In genomic region chr14:84444276-84444662, GRCm38 (mm10) we compare ENCODE assay signal across 8 mouse cellular contexts. TPM values are rescaled to one million over a fixed set of nuclear protein-coding genes. Genes with fewer than 3 reads are reported as not detected.
DNase-seq lines count a peak whose midpoint lies in the region; ATAC-seq and TF ChIP-seq lines count a peak whose summit lies in the region.

No protein-coding gene starts in this region.

- peaks cover 13% of the 10 kb centered on the region; the same call in 1 of the 2 replicates for H3K27me3 ChIP-seq in heart, adult 2 months (ENCODE audit: control insufficient read depth, insufficient read depth, low read length)
- peaks cover 34% of the 10 kb centered on the region for H3K27me3 ChIP-seq in heart, embryonic 15.5 days
- peaks cover 28% of the 10 kb centered on the region for H3K27me3 ChIP-seq in lung, embryonic 15.5 days

- H3K4me2 ChIP-seq in heart, embryonic 15.5 days = peak overlapping the region; percentile 94
- peak overlapping the region; percentile 92 for H3K4me2 ChIP-seq in lung, embryonic 15.5 days

- no peaks in the 10 kb centered on the region for H3K4me1 ChIP-seq in heart, adult 2 months (ENCODE audit: control insufficient read depth, insufficient read depth, low read length)
- H3K4me1 ChIP-seq in cortical plate, adult 2 months (ENCODE audit: control insufficient read depth, insufficient read depth, low read length) = no peaks in the 10 kb centered on the region
- peaks cover 49% of the 10 kb centered on the region for H3K4me1 ChIP-seq in heart, embryonic 15.5 days (replicated peaks)
- H3K4me1 ChIP-seq in lung, embryonic 15.5 days = peaks cover 31% of the 10 kb centered on the region

- under 1% methylated on average over 21 of the region's 21 CpGs for WGBS in heart, adult 2 months
- under 1% methylated on average over 21 of the region's 21 CpGs for WGBS in heart, embryonic 15.5 days
- WGBS in lung, embryonic 15.5 days = 2% methylated on average over 21 of the region's 21 CpGs

- H3K9ac ChIP-seq in heart, adult 2 months (ENCODE audit: low read depth, low read length) = no peak overlapping the region
- peak overlapping the region; percentile 47 for H3K9ac ChIP-seq in heart, embryonic 15.5 days
- peak overlapping the region; percentile 53 for H3K9ac ChIP-seq in lung, embryonic 15.5 days

- no peak for TF ChIP-seq EP300 in heart, adult 2 months (IDR thresholded peaks at IDR 0.05; ENCODE audit: insufficient read depth, low read depth, low read length)

- no peaks in the 10 kb centered on the region for H3K9me3 ChIP-seq in heart, embryonic 15.5 days (replicated peaks)
- H3K9me3 ChIP-seq in lung, embryonic 15.5 days = no peaks in the 10 kb centered on the region

- no peak for TF ChIP-seq POLR2A in heart, adult 2 months (IDR thresholded peaks at IDR 0.05; ENCODE audit: insufficient read depth, low read depth, low read length)
- 0 out of 2 replicates have a peak, but pooled peaks have one; percentile 37 for TF ChIP-seq POLR2A in cortical plate, adult 2 months (IDR thresholded peaks at IDR 0.05; ENCODE audit: extremely low read depth, insufficient read depth, low read length)

- peak overlapping the region; percentile 54 for H3K4me3 ChIP-seq in heart, adult 2 months
- H3K4me3 ChIP-seq in cortical plate, adult 2 months (ENCODE audit: insufficient read depth, low read length) = peak overlapping the region; percentile 82
- peak overlapping the region; percentile 69 for H3K4me3 ChIP-seq in heart, embryonic 15.5 days
- H3K4me3 ChIP-seq in lung, embryonic 15.5 days = peak overlapping the region; percentile 59

- H3K27ac ChIP-seq in heart, adult 2 months = peak overlapping the region; percentile 56
- peak overlapping the region; percentile 47; the same call in 1 of the 2 replicates for H3K27ac ChIP-seq in cortical plate, adult 2 months (ENCODE audit: insufficient read depth, low read length)
- H3K27ac ChIP-seq in heart, embryonic 15.5 days = no peak overlapping the region
- peak overlapping the region; percentile 66 for H3K27ac ChIP-seq in lung, embryonic 15.5 days

- no peak for TF ChIP-seq CTCF in heart, adult 2 months (IDR thresholded peaks at IDR 0.05)
- no peak for TF ChIP-seq CTCF in cortical plate, adult 2 months (IDR thresholded peaks at IDR 0.05; ENCODE audit: extremely low read depth, insufficient read depth, low read length)

- ATAC-seq in heart, embryonic 15.5 days (replicated peaks; ENCODE audit: insufficient number of reproducible peaks, insufficient read depth, low FRiP score, low read depth) = no peak
- no peak for ATAC-seq in lung, embryonic 15.5 days (ENCODE audit: borderline replicate concordance, extremely low read depth, low FRiP score, low TSS enrichment)

- intact Hi-C loops in heart, adult 2 months (cut with DNase I) = loop anchor here (2.0 to 10.0 kb wide), 3 partner anchors 19 to 1881 kb away; no protein-coding TSS in a partner anchor

- H3K36me3 ChIP-seq in heart, adult 2 months (ENCODE audit: control insufficient read depth, insufficient read depth, low read length) = no peaks in the 10 kb centered on the region
- H3K36me3 ChIP-seq in heart, embryonic 15.5 days = no peaks in the 10 kb centered on the region
- H3K36me3 ChIP-seq in lung, embryonic 15.5 days = no peaks in the 10 kb centered on the region

- H3K79me2 ChIP-seq in heart, adult 2 months (replicated peaks; ENCODE audit: control insufficient read depth, insufficient read depth, low read length) = no peaks in the 10 kb centered on the region

- peak; percentile 20 to 56 for DNase-seq in heart, adult 2 months
- DNase-seq in heart, adult 8-10 months (ENCODE audit: low spot score) = no peak
- DNase-seq in kidney, postnatal 4 days = peak; percentile 24 to 31
- peak; percentile 25 for DNase-seq in right cerebral cortex, postnatal 14 days
- no peak for DNase-seq in T-cell, adult 2 months (ENCODE audit: low spot score)

RNA-seq across cellular contexts. Expression of gene Pcdh17, which starts 0.9 kb away (rescaled TPM):
- total RNA-seq in heart, adult 2 months (2021) = 1 to 10 TPM; 1.7 to 2.4 TPM
- 1.2 and 2.0 TPM in 2 replicates for polyA plus RNA-seq in heart, adult 2 months (2012; rRNA removed)
- 1 to 10 TPM; 1.6 to 2.7 (median 1.9) TPM for total RNA-seq in heart, adult 8-10 months (2022)
- 10.2 and 11.3 TPM in 2 replicates for polyA plus RNA-seq in cortical plate, adult 2 months (2012; rRNA removed)
- polyA plus RNA-seq in heart, embryonic 15.5 days (2015; fragmentation: Nextera tagmentation; extraction: Ambion mirVana) = 2.8 and 3.2 TPM in 2 replicates
- polyA plus RNA-seq in lung, embryonic 15.5 days (2015; fragmentation: Nextera tagmentation; extraction: Ambion mirVana) = 16.3 and 18.8 TPM in 2 replicates

Comparison
In these comparisons a context has a peak if more than half of its experiments do, and no peak if none do; other contexts are left out.
1. DNase-seq: peak in heart, adult 2 months (2 of 2), kidney, postnatal 4 days (2 of 2) and right cerebral cortex, postnatal 14 days (single experiment); none in heart, adult 8-10 months (single experiment) and T-cell, adult 2 months (single experiment).
2. Peak in every context shown above with its lines, with median percentiles within 50 percentile points of each other: H3K4me3 ChIP-seq.